Mouse (Mus musculus): ENCODE results near the gene Tmem104. TPM values are rescaled to one million over a fixed set of nuclear protein-coding genes. Genes with fewer than 3 reads are reported as not detected.
A peak's percentile ranks its signal among the peaks of the same experiment; 100 is the strongest.

The Tmem104 gene
- total RNA-seq, 2 experiments from 2014 or later = 15.1 to 18.7 TPM

DNA sequence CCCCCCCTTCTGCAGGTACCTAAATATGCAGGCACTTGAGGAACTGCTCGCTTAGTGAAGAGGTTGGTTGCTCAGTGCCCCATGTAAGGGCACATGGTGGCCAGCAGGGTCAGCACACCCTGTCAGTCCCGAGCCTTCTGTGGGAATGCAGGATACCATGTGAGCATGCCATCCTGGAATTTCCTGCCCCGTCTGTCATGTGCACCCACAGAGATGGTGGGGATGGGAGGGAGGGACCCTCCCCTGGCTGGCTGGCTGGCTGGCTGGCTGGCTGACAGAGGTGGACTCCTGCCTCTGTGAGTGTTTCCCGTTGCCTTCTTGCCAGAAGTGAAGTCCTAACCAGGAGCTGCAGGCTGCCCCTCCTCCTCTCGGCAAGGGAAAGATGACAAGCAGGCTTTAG, 35.3 kb downstream of the Tmem104 start:
- intact Hi-C loops (cut with DNase I) = no loop called here
- DNase-seq (ENCODE audit: low spot score in 2 of 2) = no peak

DNA sequence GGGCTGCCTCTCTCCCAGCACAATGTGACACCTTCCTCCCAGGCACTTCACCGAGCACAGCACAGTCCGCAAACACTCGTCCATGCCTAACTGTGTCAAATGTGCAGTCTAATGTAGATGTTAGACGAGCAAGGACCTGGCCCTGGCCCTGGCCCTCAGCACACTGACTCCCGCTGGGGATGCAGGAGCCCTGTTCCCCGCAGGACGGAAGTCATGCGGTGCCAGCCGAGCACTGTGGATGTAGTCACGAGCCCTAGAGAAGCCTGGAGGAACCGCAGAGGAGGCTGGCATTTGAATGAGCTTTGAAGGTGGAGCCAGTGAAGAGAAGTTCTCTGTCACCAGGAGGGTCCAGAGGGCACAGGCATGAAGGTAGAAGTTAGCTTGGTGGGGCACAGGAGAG, 36.2 kb downstream of the Tmem104 start:
- no peak for DNase-seq (ENCODE audit: low spot score in 2 of 2)
- intact Hi-C loops (cut with DNase I) = no loop called here

DNA sequence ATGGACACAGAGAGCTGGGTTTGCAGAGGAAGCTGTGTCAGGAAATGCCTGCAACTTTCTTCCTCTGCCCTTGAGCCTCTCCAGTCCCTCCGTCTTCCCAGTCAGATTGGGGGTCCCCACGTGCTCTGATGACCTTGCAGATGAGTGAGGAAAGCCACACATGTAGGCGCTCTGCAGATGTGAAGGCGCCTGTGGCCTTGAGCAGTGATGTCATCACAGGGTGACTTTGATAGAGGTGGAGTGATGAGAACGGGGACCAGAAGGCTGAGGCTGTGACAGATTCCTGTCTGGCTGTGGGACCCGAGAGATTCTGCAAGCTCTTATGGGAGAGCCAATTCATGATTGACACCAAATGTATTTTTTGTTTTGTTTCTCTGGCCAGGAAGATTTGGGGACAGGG, 36.6 kb downstream of the Tmem104 start:
- intact Hi-C loops (cut with DNase I) = no loop called here
- no peak for DNase-seq (ENCODE audit: low spot score in 2 of 2)

DNA sequence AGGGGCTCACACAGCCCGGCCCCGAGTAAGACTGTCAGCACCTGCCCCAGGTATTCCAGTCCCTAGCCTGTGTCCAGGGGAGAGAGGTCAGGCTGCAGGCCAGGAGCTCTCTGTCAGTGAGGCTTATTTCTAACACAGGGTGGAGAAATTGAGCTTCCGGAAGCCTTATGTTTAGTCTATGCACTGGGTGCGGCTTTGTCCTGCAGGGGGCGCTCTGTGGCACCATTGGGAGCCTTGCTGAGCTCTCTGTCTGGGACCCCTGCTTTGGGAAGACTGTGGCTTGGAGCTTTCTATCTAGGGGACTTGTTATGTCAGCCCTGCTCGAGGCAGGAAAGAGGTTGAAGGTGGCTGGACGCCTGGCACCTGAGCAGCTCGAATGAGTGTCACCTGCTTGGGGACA, 37.6 kb downstream of the Tmem104 start:
- intact Hi-C loops (cut with DNase I) = no loop called here
- peak; percentile 61 to 75 for DNase-seq (ENCODE audit: low spot score in 2 of 2)

DNA sequence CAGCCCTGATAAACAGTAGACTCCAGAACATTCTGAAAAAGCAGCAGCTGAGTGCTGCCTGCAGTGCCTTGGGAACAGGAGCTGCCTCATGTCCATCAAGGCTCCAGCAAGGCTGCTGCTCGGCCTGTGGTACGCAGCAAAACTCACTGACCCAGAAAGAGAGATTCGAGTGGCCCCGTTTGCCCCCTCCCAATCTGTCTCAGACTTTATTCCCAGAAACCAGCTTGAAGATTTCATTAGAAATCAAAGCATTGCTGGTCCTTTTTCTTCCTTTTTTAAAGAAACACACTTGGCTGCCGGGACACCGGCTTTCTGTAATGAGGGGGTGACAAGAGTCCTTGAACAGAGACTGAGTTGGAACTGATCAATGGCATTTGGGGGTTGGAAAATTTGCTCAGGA, 38.0 kb downstream of the Tmem104 start:
- no peak for DNase-seq (ENCODE audit: low spot score in 2 of 2)
- intact Hi-C loops (cut with DNase I) = no loop called here

DNA sequence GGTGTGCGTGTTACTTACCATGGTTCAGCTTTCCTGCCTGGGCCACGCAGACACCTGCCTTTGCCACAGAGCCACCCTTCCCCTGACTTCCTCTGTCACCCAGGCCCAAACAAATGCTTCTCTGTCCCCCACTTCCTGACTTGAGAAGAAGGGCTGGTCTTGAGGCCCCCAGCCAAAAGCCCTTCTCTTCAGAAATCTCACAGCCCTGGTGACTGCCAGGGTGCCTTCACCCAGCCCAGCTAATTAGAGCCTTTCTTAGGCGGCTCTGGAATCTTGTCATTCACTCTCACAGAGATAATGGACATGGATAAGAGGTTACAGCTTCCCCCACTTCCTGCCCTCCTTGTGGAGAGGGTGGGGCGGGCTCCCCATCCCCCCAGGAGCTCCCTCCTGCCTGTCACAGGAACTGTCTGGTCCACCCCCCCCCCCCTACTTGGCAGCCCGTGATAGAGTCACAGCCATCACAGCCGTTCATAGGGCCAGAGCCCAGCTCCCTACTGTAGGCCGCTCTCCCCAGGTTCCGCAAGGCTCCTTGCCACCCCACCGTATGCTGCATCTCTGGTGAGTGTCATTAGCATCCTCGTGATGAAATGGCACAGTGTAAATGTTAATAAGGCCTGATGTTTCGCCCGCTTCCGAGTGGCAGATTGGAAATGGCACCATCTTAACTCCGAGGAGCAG, 39.7 kb downstream of the Tmem104 start:
- DNase-seq (ENCODE audit: low spot score in 2 of 2) = no peak
- intact Hi-C loops (cut with DNase I) = no loop called here

DNA sequence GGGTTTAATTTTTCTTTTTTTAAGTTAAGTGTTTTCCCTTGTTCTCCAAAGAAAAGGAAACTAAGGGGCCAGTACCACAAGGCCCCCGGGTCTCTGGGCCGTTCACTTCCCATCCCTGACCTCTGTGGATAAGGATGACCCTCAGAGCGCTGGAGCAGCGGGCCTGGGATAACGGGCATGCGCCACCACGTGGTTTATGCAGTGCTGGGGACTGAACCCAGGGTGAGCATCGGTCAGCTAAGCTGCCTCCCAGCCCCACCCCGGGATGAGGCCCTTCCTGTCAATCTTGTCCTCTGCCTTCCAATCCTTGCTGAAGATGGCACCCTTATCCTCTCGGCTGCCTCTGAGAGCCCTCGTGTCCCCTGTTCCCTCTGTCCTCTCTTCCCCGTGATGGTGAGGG, 40.4 kb downstream of the Tmem104 start:
- intact Hi-C loops (cut with DNase I) = no loop called here
- DNase-seq (ENCODE audit: low spot score in 2 of 2) = no peak

DNA sequence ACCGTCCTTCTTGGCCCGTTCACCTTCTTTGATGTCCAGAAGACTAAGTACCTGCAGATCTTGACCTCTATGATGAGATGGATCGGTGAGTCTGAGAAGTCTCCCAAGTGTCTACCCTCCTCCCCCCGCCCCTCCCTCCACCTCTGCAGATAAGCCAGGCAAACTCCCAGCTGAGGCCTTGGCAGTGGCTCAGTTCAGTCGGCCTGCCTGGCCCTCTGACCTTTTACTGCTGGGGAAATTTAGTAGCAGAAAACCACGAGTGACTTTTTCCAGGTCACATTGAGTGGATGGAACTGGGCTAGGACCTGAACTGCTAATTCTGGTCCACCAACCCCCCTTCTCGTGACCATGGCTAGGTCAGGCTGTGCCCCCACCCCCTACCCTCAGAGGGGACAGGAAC, 41.1 kb downstream of the Tmem104 start:
- intact Hi-C loops (cut with DNase I) = no loop called here
- no peak for DNase-seq (ENCODE audit: low spot score in 2 of 2)

DNA sequence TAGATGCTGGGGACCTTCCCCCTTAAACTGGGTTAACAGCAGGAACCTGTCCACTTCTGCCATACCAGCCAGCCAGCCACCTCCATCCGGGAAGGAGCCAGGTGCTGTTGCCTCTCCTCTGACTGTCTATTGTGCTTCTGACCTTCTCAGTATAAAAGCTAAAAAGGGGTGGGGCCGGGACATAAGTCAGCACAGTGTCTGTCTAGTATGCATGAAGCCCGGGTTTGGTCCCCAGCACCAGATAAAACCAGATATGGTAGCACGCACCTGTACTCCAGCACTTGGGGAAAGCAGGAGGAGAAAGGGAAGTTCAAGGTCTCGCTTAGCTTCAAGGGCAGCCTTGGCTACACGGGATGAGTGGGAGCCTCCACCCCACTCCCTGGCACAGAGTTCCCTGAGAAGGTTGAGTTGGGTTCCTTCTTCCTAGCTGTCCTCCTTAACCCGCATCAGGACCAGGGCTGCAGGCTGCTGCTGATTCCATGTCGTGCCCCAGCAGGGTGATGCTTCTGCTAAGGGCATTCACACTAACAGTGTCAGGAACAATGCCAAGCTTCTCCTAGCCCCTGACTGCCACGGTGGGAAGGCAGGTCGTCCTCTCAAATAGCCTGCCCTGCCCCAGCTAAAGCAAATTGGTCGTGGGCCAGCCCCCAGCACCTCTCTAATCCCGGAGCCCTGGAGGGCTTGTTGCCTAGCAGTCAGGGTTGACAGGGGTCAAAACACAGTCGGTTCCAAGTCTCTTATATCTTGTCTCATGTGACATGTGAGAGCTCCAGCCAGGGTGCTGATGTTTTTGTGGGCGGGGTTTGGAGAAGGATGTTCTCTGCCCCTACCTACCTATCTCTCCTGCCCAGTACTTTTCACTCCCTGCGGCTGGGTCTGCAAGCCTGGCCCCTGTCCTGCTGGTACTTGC, 42.0 kb downstream of the Tmem104 start:
- intact Hi-C loops (cut with DNase I) = no loop called here

DNA sequence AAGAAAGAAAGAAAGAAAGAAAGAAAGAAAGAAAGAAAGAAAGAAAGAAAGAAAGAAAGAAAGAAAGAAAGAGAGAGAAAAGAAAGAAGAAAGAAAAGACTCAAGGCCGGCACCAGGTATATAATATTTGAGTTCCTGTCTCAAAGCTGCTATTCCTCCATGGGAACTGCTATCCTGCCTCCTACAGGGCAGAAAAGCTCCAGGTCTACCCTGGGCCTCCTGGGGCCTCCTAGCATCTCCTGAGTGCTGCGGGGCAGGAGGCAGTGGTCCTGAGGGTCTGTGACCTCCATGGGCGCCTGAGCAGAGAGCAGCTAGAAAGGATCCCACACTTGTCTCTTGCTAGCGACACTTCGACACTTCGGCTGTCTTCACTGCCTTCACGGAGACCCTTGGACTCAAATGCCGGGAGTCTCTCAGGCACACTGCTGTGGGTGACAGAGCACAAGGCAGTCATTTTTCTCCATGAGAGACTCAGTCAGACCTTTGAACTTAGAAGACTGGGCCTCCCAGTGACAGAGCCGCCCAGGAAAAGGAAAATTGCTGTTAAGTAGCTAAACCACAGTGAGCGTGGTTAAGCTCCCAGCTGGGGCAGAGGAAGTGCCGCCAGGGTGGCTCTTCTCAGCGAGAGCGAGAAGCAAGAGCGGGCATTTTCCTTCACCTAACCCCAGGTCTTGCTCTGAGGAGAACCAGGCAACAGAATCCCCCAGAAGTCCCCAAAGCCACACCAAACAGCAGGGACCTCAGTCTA, 44.1 kb downstream of the Tmem104 start:
- DNase-seq (ENCODE audit: low spot score in 2 of 2) = no peak
- intact Hi-C loops (cut with DNase I) = no loop called here

More for the DNA sequence above, 42.0 kb downstream of the Tmem104 start:
- no peak for DNase-seq (ENCODE audit: low spot score in 2 of 2)

DNA sequence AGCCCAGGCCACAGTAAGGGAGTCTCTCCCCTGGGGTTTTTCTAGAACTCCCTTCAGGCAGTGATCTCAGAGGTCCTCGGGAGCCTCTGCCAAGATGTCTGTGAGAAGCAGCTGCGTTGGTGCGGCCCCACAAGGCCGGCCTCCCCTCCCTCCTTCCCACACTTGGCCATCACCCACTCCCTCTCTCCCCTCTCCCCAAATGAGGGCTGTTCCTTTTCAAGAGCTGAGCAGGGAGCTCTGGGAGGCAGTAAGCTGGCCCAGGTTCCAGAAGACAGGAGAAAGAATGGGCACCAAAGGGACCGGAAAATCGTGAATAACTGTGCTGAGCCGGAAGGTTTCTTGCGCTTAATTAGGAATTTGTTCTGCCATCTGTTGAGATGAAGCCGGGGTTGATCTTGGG, 44.6 kb downstream of the Tmem104 start:
- intact Hi-C loops (cut with DNase I) = no loop called here
- no peak for DNase-seq (ENCODE audit: low spot score in 2 of 2)

DNA sequence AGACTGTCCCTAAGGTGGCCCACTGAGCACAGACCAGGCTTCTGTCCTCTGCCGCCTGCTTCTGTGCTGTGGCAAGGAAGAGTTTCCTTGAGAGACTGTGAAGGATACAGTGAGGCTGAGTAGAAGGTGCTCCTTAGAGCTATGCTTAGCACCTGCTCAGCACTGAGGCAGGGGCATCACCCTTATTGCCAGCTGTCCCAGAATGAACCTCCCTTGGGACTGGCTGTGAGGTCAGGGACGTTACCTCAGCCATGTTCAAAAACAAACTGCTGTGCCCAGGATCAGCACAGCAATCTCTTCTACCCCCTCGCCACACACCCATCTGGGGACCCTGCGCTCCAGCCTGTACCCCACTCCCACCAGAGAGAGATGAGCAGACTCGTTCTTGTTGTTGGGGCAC, 45.6 kb downstream of the Tmem104 start:
- DNase-seq (ENCODE audit: low spot score in 2 of 2) = no peak
- intact Hi-C loops (cut with DNase I) = no loop called here

DNA sequence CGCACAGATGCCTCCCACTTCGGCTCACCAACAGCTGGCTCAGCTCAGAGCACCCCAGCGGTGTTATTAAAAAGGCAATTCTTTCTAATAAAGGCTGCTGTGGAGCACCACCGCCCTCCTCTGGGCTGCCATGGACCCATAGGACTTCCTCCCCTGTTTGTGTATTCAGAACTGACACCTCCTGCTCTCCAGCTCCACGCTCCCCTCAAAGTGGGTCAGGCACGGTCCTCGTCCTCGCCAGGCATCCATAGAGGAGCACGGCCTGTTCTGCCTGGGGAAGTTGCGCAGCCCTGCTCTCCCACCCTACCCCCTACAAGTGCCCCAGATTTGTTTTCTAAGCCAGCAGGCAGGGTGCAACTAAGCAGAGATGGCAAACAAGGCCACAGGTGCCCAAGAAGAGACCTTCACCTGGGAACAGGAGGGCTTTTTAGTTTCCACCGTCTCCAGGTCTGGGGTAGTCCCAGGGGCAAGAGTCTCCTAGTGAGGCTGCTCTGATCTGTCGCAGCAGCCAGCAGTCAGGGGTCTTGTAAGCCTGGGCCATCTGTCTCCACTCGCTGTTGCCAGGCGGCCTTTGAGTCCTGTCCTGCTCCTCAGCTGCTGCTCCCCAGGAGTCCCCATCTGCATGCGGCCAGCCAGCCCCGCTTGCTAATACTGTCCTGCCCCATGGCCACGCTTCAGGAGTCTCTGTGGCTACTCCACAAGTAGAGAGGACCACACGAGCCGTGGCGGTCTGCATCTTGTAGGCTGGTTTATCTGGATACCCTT, 46.4 kb downstream of the Tmem104 start:
- peak; percentile 53 to 68 for DNase-seq (ENCODE audit: low spot score in 2 of 2)
- intact Hi-C loops (cut with DNase I) = no loop called here

DNA sequence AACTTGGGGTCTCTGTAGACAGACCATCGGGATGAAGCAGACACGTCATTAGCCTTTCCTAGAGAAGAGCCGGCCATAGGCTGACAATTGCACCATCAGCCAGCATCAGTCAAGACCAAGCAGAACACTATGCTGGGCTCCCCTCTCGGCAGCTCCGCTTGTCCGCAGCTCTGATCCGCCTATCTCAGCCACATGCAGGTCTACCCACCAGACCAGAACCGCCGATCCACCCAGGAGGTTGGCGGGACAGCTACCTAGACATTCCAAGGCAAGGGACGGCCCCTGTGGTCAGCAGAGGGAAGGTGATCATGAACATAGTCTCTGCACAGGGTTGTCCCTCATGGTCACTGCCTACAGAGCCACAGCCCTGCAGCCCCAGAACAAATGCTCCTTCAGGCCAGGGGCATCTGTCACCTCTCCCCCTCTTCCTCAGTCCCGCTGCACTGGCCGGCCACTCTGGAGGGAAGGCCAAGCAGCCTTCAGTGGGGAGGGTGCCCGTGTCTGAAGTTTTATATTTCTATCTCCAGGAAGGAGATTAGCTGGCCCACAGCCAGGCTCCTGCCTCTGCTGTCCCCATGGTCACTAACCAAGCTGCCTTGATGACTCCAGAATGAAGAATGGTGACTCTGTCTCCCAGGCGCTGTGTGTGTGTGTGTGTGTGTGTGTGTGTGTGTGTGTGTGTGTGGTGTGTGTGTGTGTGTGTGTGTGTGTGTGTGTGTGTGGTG, 47.2 kb downstream of the Tmem104 start:
- intact Hi-C loops (cut with DNase I) = no loop called here
- DNase-seq (ENCODE audit: low spot score in 2 of 2) = peak in 1 of 2 experiments; percentile 52

DNA sequence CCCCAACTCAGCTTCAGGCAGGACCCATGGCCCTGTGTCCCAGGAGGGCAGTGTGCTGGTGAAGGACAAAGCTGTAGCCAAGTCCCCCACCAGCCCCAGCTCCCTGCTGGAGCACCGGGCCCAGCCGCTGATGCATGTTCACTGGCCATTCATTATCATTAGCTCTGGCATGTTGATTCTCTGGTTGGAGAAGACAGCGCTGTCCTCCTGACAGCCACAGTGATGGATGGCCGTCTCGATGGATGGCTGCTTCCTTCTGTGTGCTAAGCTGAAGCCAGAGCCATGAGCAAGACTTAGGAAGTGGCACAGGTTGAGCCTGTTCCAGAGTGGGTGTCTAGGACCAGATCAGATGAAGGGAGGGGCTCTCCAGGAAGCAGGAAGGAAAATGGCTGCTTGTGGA, 49.3 kb downstream of the Tmem104 start:
- intact Hi-C loops (cut with DNase I) = no loop called here
- DNase-seq (ENCODE audit: low spot score in 2 of 2) = no peak

DNA sequence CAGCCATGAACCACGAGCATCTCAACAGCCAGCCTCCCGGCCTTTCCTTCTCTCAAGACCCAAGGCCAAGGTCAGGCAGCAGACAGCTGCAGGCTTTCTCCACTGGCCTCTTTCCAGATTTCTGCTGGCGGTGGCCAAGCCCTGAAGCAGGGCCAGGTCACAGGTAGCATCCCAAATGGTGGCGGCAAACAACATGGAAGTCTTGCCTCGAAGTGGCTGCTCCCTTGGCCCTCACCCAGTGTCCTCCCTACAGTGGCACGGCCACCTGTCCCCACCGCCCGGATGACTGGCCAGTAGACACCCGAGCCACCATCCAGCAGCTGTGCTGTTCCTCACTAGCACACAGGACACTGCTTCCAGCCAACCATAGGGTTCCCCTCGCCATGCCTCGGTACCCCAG, 54.1 kb downstream of the Tmem104 start:
- intact Hi-C loops (cut with DNase I) = no loop called here

DNA sequence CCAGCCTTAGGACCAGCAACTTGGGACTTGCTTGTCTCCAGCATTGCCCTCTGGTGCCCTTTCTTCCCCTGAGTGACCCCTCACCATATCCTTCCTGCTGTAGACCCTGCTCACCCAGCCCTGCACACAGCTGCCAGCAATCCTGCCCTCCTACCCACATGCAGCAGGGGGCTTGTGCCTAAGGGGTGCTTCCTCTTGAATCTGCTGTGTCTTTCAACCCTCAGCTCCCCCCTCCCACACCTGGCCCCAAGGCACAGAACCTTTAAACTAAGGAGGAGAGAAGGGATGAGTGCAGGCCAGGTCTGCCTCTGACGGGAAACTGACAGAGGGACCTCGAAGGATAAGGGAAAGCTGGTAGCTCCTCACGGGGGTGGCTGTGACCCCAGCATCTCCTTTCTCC, 55.5 kb downstream of the Tmem104 start:
- intact Hi-C loops (cut with DNase I) = no loop called here
- DNase-seq (ENCODE audit: low spot score in 2 of 2) = no peak

More for the DNA sequence above, 54.1 kb downstream of the Tmem104 start:
- DNase-seq (ENCODE audit: low spot score in 2 of 2) = no peak

DNA sequence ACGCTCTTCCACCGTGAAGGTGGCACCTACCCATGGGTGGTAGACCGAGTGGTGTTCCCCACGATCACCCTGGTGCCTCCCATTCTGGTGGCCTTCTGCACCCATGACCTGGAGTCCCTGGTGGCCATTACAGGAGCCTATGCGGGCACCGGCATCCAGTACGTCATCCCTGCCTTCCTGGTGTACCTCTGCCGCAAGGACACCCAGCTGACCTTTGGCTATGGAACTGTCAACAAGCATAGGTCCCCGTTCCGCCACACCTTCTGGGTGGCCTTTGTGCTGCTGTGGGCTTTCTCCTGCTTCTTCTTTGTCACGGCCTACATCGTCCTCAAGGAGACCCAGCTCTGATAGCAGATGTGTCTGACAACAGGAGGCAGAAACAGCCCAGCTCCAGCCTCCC, 56.5 kb downstream of the Tmem104 start:
- no peak for DNase-seq (ENCODE audit: low spot score in 2 of 2)
- intact Hi-C loops (cut with DNase I) = no loop called here

DNA sequence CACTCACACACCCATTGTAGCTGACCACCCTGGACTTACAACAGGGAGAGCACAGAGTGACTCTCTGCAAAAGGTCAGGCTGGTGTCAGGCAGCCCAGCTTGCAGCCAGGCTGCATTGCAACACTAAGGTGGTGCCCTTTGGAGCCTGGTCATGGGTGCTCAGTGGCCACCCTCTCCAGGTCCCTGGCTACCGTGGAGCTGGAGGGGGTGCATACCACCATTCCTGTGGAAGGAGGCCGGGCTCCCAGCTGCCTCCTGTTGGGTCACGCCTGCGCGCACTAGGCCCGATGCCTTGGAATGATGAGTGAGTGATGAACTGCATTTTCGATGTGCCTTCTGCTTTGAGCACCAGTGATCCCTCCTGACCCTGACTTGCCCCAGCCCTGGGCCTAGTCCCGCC, 57.6 kb downstream of the Tmem104 start:
- no peak for DNase-seq (ENCODE audit: low spot score in 2 of 2)
- intact Hi-C loops (cut with DNase I) = no loop called here
